Mouse (Mus musculus) frontal cortex, postnatal 36 days (tissue): ENCODE measurements at regions not wholly inside any gene's neighbourhood (a gene's known extent, or its start where the extent isn't known, plus 50 kb on each side); places are given as distances from the start of the nearest gene placed in this dataset.

Source experiments
- DNase-seq, 2 experiments: peaks; one replicate each; pipeline ENCODE4 v3.0.0; 2022; ENCODE audit warnings: low spot score in 2 of 2

DNA sequence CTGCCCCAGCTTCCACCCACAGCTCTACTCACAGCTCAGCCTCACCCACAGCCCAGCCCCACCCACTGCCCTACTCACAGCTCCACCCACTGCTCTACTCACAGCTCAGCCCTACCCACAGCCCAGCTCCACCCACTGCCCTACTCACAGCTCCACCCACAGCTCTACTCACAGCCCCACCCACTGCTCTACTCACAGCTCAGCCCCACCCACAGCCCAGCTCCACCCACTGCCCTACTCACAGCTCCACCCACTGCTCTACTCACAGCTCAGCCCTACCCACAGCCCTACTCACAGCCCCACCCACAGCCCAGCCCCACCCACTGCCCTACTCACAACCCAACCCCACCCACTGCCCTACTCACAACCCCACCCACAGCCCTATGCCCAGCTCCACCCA is 56.5 kb upstream of the Phox2b start:
- DNase-seq: no peak

GRCm38 (mm10) chr5:67156911-67157310 is 57.8 kb upstream of the Phox2b start:
- no peak for DNase-seq

DNA sequence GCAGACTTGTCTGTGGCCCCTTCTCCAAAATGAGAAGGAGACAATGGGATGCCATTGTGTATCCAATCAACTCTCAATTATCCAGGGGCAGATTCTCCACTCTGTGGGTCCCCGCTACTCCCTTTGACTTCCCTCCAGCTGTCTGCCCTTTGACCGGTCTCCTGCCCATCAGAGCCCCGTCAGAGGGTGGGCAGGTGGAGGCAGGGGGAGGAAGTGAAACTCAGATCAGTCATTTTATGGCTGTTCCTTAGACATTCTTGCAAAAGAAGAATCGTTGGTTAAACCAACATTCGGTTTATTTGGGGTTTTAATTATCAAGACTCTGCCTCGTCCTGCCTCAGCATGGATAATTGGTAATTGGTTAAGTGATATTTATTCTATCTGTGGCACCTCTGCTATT is 77.7 kb upstream of the Phox2b start:
- DNase-seq: no peak

DNA sequence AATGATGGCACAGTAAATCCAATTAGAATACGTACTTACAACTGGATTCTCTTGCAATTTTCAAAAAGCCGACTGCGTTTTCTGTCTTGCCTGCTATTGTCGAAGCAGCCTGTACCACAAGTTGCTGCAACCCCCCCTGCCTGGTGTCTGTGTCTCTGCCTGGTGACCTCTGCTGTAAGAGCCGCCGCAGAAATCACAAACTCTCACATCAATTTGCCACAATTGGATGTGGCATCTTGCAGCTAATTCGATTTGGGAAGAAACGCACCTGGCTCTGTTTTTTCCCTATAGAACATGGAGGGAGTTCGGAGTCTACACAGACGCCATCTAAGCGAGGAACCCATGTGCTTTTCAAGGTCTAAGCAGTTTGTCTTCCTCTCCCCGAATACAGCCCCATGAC is 80.1 kb upstream of the Phox2b start:
- no peak for DNase-seq

- DNase-seq: peak; percentile 5 to 19
Measured at GRCm38 (mm10) chr5:67189376-67189901, 70.9 kb upstream of the Tmem33 start.

GRCm38 (mm10) chr5:67194065-67194464 is 66.3 kb upstream of the Tmem33 start:
- DNase-seq: no peak

DNA sequence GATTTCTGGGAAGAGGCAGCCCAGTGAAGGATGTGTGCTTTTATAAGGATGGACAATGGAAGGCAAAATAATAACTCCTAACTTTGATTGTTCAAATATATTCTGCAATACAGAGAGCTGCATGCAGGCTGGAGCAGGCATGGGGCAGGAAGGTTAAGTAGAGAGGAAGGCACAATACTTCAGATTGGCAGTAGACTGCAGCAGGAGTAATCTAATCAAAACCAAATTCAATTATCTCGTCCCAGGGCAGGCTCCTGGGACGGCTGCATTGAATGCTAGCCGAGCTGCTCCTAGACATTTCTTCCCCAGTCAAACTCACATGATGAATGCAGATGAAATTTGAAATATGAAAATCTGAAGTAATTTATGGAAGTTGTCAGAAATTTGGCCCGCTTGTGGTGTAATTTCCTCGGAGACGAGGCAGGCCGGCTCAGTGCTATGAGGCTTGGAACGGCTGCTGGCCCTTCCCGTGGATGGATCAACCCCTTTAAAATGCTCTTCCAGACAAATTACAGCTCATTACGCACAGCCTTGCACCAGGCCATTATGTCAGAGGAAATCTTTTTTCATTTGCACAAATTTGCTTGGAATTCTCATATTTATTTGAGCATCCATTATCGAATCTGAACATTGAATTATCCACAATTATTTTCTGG is 55.2 kb upstream of the Tmem33 start:
- DNase-seq: no peak
